Mouse (Mus musculus) erythroblast, embryonic 14.5 days (primary cell): ENCODE measurements around the gene Nup43.

Experiments used
- GATA1 ChIP-seq: IDR thresholded peaks from 2 replicates; pipeline ENCODE4 v1.6.1; 2012; ENCODE audit warnings: low read length, inconsistent platforms, mixed read lengths
- TAL1 ChIP-seq: IDR thresholded peaks from 3 replicates; pipeline ENCODE4 v1.6.1; 2012; ENCODE audit warnings: low read length, inconsistent platforms, mixed read lengths

- TF ChIP-seq TAL1 (no peak), GATA1 (no peak)
Observed at GRCm38 (mm10) chr10:7700120-7700519, 32.8 kb downstream of the Nup43 start.
